Mouse (Mus musculus) lung, embryonic 14.5 days (tissue): ENCODE measurements around the gene Iqcj. TPM values are rescaled to one million over a fixed set of nuclear protein-coding genes. Genes with fewer than 3 reads are reported as not detected.
"Not testable (repeated sequence)": the region's sequence is repeated elsewhere in the genome, so short reads cannot be mapped to it uniquely, and the experiment has no call there.

Experiments
- ATAC-seq: fragments of 200-750 bp; cut with Nextera tagmentation; 2 replicates; pipeline ENCODE4 v1.8.0; 2017; ENCODE audit warnings: mild to moderate bottlenecking, moderate TSS enrichment, moderate library complexity; ENCODE audit not compliant: insufficient read depth
- DNase-seq: peaks from one replicate; pipeline ENCODE4 v3.0.0-alpha.2; 2015
- H3K27ac ChIP-seq: fragments of 300-500 bp; sonication (generic); 2 replicates; pipeline ENCODE4 v1.5.1; 2014; ENCODE audit warnings: low read depth, mild to moderate bottlenecking, moderate library complexity
- H3K27me3 ChIP-seq: fragments of 300-500 bp; sonication (generic); 2 replicates; pipeline ENCODE4 v1.6.1; 2014; ENCODE audit warnings: low read length, control low read depth; ENCODE audit not compliant: insufficient read depth
- H3K36me3 ChIP-seq: fragments of 300-500 bp; sonication (generic); 2 replicates; pipeline ENCODE4 v1.6.1; 2014; ENCODE audit warnings: control low read depth; ENCODE audit not compliant: insufficient read depth
- H3K4me1 ChIP-seq: fragments of 300-500 bp; sonication (generic); 2 replicates; pipeline ENCODE4 v1.6.1; 2014; ENCODE audit warnings: antibody characterized with exemption, control low read depth; ENCODE audit not compliant: insufficient read depth
- H3K4me2 ChIP-seq: fragments of 300-500 bp; sonication (generic); 2 replicates; pipeline ENCODE4 v1.6.1; 2014; ENCODE audit warnings: mild to moderate bottlenecking
- H3K4me3 ChIP-seq: fragments of 300-500 bp; sonication (generic); 2 replicates; pipeline ENCODE4 v1.5.1; 2014; ENCODE audit warnings: low read depth, low read length
- H3K9ac ChIP-seq: fragments of 300-500 bp; sonication (generic); 2 replicates; pipeline ENCODE4 v1.6.1; 2014
- H3K9me3 ChIP-seq: fragments of 300-500 bp; sonication (generic); 2 replicates; pipeline ENCODE4 v1.6.1; 2016; ENCODE audit warnings: low read depth, low read length, control low read depth
- CTCF ChIP-seq: IDR thresholded peaks from 2 replicates; pipeline ENCODE4 v1.5.1; 2016; ENCODE audit warnings: antibody characterized with exemption, low read depth
- WGBS: fragments of 180-500 bp; shearing (Covaris S2); extraction: QIAGEN DNeasy Blood & Tissue Kit; methylation state at CpG from one replicate; pipeline ENCODE4 v1.1.7; 2014; 5-methylcytosine and 5-hydroxymethylcytosine counted together
- polyA plus RNA-seq: library from polyadenylated mRNA; unstranded; fragments of >200 nt; fragmentation: Nextera tagmentation; extraction: Ambion mirVana; gene quantifications from 2 replicates; pipeline ENCODE4 v1.2.1, GENCODE M21; 2014

Gene Iqcj
- polyA plus RNA-seq, 1 experiment from 2014 or later, result not detected

DNA sequence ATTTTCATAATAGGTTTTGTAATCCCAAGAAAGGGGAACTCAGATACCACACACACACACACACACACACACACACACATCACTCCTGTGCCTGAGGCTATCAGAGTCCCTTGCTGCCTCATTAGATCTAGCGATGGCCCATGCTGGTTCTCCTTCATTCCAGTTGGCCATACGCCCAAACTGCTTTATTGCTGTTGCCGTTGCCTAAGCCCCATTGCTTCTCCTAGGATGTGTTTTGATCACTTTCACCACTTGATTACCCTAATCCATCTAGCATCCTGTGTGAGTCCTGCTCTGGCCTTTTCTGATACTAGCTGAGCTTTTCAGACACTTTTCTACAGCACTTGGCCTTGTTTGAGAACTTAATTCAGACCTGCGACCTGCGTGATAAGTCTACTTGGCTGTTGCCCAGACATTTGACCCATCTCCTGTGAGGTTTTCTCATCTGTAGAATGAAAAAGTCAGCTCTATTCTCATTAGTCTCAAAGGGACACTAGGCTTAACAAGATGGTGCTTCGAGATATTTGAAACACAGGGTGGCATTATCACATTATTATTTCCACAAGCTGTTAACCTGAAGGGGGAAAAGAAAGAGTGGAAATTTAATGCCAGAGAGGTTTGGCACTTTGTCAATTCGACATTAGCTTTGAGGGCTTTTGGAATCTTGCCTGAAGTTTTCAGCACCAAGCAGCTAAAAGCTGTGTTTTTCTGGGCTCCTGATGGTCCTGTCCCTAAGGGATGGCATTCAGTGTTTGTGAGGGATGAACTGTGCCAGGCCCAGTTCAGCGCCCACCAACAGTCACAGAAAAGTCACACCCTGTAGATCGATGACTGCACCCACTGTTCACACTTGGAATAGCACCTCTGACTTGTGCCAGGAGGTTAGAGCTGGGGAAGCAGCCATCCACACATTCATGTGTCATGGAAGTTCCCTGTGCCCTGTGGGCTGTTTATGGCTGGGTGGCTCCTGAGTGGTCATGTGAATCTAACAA lies 179.7 kb downstream of the Iqcj start:
- H3K4me1 ChIP-seq, result no peaks in the 10 kb centered on the region
- no peaks in the 10 kb centered on the region for H3K9me3 ChIP-seq
- peak; percentile 30 for DNase-seq
- no peak for ATAC-seq
- 66% methylated on average over 9 of the region's 9 CpGs for WGBS
- H3K36me3 ChIP-seq, result no peaks in the 10 kb centered on the region
- no peak overlapping the region for H3K27ac ChIP-seq
- no peak overlapping the region for H3K4me3 ChIP-seq
- no peaks in the 10 kb centered on the region for H3K27me3 ChIP-seq
- H3K9ac ChIP-seq, result no peak overlapping the region
- H3K4me2 ChIP-seq, result no peak overlapping the region
- no peak for TF ChIP-seq CTCF

DNA sequence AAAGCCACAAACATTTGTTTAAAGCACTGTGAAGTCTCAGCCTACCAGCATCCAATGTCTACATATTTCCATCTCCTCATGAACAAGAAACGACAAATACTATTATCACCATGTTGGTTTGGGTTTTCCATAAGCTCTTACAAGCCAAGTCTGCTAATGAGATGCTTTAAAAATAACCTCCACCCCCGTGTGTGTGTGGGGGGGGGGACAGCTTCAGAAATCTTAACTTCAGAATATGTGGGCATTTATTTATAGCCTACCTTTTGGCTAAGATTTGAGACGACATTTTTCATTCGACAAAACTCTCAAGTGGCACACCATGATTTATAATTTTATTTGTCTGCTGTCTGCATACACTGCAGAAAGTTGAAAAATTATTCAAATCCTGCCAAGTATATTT lies 185.4 kb downstream of the Iqcj start:
- Histone ChIP-seq H3K27me3 (no peaks in the 10 kb centered on the region), H3K27ac (no peak overlapping the region), H3K9ac (no peak overlapping the region), H3K4me3 (no peak overlapping the region), H3K9me3 (no peaks in the 10 kb centered on the region), H3K4me2 (no peak overlapping the region), H3K4me1 (no peaks in the 10 kb centered on the region), H3K36me3 (no peaks in the 10 kb centered on the region)
- ATAC-seq (no peak), DNase-seq (no peak)
- TF ChIP-seq CTCF, result no peak
- 65% methylated on average over 4 of the region's 4 CpGs for WGBS

DNA sequence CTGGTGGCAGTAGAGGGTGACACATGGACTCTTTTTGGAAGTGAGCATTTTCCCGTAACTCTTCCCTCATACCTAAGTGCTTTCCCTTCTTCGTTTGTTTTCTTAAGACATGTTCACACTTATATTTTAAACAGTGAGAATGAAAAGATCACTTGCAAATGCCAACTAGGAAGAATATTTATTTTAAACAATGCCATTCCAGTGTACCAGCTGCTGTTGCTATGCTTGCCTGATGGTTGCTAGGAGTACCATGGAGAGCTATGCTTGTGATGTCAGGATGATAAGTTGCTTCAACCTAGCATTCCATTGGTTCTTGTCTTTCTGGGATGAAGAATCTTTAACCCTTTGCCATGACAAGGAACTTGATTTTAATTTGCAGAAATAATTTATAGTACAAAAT lies 193.0 kb downstream of the Iqcj start:
- DNase-seq (no peak), ATAC-seq (no peak)
- H3K27ac ChIP-seq, result no peak overlapping the region
- H3K4me2 ChIP-seq, result no peak overlapping the region
- H3K36me3 ChIP-seq, result no peaks in the 10 kb centered on the region
- H3K27me3 ChIP-seq, result no peaks in the 10 kb centered on the region
- no peak overlapping the region for H3K4me3 ChIP-seq
- 59% methylated on average over 2 of the region's 2 CpGs for WGBS
- no peaks in the 10 kb centered on the region for H3K9me3 ChIP-seq
- no peaks in the 10 kb centered on the region for H3K4me1 ChIP-seq
- no peak for TF ChIP-seq CTCF
- H3K9ac ChIP-seq, result no peak overlapping the region

DNA sequence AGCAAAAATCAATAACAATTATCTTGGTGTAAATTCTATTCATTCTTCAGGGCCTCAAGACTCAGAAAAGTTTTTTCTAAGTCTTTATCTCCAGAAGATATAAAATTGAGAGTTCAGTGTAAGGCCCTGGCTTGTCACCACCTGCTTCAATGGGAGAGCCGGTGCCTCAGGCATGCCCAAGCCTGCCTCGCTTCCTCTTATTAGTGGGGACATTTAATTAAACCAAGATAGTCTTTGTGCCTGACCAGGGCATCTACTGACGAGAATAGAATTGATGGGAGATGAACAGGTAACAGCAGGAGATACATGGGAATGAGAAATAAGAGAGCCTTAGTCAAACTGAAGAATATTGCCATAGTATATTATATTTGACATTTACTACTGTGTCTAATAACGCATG lies 200.1 kb downstream of the Iqcj start:
- H3K9me3 ChIP-seq, result no peaks in the 10 kb centered on the region
- 71% methylated on average over 4 of the region's 4 CpGs for WGBS
- no peak for DNase-seq
- H3K4me1 ChIP-seq, result no peaks in the 10 kb centered on the region
- no peak overlapping the region for H3K27ac ChIP-seq
- no peak for ATAC-seq
- no peaks in the 10 kb centered on the region for H3K27me3 ChIP-seq
- H3K4me2 ChIP-seq, result no peak overlapping the region
- no peak overlapping the region for H3K4me3 ChIP-seq
- no peaks in the 10 kb centered on the region for H3K36me3 ChIP-seq
- H3K9ac ChIP-seq, result no peak overlapping the region
- no peak for TF ChIP-seq CTCF

DNA sequence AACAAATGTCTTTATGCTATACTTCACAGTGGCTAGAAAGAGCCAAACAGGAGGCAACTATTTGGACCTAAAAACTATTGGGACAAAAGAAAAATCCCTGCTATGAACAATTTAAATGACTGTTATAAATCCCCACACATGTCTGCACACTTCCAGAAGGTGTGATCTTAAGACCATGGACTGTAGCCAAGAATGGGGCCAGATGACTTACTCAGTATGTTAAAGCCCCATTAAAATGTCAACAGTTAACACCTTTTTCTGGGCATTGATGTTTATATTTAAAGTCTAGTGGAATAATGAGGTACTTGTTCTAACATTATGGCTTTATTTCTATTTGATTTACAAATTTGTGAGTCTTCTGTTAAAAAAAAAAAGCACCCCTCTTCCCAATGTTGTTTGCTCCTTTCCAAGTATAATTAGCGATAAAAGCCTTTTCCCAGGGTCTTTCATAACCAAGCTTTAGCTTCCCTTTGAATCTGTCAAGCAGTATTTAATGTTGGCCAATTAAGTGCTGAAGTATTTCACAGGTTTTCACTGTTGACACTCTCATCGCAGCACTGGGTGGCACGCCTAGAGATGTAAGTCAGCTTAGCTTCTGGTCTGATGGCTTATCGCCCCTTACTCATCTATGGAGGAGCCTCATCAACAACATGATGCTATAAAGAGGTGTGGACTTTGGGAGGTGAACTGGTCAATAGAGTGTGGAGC lies 204.9 kb downstream of the Iqcj start:
- H3K4me3 ChIP-seq, result no peak overlapping the region
- TF ChIP-seq CTCF, result no peak
- H3K36me3 ChIP-seq, result no peaks in the 10 kb centered on the region
- H3K4me2 ChIP-seq, result no peak overlapping the region
- no peaks in the 10 kb centered on the region for H3K4me1 ChIP-seq
- no peak overlapping the region for H3K9ac ChIP-seq
- ATAC-seq, result no peak
- 63% methylated on average over 4 of the region's 4 CpGs for WGBS
- H3K27ac ChIP-seq, result no peak overlapping the region
- no peaks in the 10 kb centered on the region for H3K9me3 ChIP-seq
- peak; percentile 25 for DNase-seq
- H3K27me3 ChIP-seq, result no peaks in the 10 kb centered on the region

DNA sequence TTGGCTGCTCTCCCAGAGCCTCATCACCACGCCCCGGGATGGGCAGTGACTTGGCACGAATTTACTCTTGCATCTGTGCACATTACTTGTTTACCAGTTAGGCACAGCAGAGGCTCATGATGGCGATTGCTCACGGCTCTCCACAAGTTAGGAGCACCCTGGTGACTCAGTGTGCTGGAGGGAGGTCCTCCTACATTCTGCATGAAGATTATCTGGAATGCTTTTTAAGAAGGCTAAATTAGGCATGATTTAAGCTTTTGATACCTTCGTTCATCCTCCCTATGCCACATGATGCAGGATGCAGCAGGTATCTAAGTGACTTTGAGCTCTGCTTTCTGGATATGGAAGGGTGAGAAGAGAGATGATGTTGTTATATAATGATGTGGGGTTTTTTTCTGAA lies 207.5 kb downstream of the Iqcj start:
- H3K27me3 ChIP-seq, H3K4me3 ChIP-seq, DNase-seq, H3K36me3 ChIP-seq, H3K4me1 ChIP-seq, ATAC-seq, H3K9me3 ChIP-seq, H3K9ac ChIP-seq, H3K27ac ChIP-seq, H3K4me2 ChIP-seq: not testable (repeated sequence)
- WGBS, result 84% methylated on average over 6 of the region's 6 CpGs

DNA sequence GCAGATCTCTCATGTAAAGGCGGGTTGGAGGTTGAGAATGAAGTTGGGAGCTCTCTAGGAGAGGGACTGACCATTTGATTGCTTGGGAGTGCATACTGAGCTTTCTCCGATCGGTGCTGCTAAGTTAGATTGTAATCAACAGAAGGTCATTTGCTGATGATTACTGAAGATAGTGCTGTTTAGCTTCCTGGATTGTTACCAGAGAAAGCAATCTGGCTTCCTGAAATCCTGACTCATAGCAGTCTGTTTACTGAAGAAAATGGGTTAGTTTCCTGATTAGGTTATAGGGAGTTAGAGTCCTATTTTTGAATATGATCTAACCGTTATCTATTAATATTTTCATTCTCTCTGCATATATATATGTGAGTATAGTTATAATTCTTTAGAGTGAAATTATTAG lies 209.3 kb downstream of the Iqcj start:
- no peaks in the 10 kb centered on the region for H3K36me3 ChIP-seq
- H3K4me1 ChIP-seq, result no peaks in the 10 kb centered on the region
- no peak overlapping the region for H3K27ac ChIP-seq
- no peak for ATAC-seq
- no peak overlapping the region for H3K4me2 ChIP-seq
- no peak for DNase-seq
- no peak overlapping the region for H3K4me3 ChIP-seq
- WGBS, result 53% methylated on average over 4 of the region's 4 CpGs
- no peak for TF ChIP-seq CTCF
- no peak overlapping the region for H3K9ac ChIP-seq
- H3K9me3 ChIP-seq, result no peaks in the 10 kb centered on the region
- H3K27me3 ChIP-seq, result no peaks in the 10 kb centered on the region
